In the genomic region with DNA sequence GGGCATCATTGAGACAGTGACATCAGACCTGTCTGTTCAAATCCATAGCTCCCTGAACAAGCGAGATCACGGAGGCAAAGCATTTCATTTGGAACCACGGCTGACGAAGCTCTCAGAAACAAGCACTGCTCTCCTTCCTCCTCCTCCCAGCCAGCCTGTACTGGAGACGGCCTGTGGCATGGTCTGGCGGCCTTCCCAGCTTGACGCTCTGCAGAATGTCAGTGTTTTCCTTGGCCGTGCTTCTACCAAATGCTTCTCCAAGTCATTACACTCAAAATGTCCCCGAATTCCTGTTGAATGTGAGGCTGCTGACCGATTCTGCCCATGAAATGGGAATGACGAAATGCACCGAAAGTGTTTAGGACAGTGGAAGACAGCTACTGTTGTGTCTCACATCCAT, we compare ENCODE assay signal across 10 mouse cellular contexts. TPM values are rescaled to one million over a fixed set of nuclear protein-coding genes. Genes with fewer than 3 reads are reported as not detected.
DNase-seq lines count a peak whose midpoint lies in the region; ATAC-seq lines count a peak whose summit lies in the region.
"Had no signal": no experiment of that assay in that cellular context is flagged by ENCODE, and none has a peak within 500 bp of the region (broad histone marks: within the 10 kb centered on the region; RNA-seq: fewer than 3 reads in every experiment).

No protein-coding gene starts in this region.

- 63% methylated on average over 12 of the region's 12 CpGs for WGBS in forebrain, embryonic 14.5 days
- 54% methylated on average over 12 of the region's 12 CpGs for WGBS in forebrain, embryonic 15.5 days

- no peaks in the 10 kb centered on the region for H3K27me3 ChIP-seq in forebrain, embryonic 14.5 days (replicated peaks; ENCODE audit: control insufficient read depth, insufficient read depth, low read length)
- H3K27me3 ChIP-seq in forebrain, embryonic 15.5 days = no peaks in the 10 kb centered on the region

- no peak overlapping the region for H3K4me2 ChIP-seq in forebrain, embryonic 14.5 days (ENCODE audit: low read length)
- no peak overlapping the region for H3K4me2 ChIP-seq in forebrain, embryonic 15.5 days (replicated peaks)

- peaks cover 13% of the 10 kb centered on the region; the same call in 1 of the 2 replicates for H3K4me1 ChIP-seq in forebrain, embryonic 14.5 days (ENCODE audit: control insufficient read depth, insufficient read depth, low read length)
- peaks cover 13% of the 10 kb centered on the region for H3K4me1 ChIP-seq in forebrain, embryonic 15.5 days

- H3K9me3 ChIP-seq in forebrain, embryonic 14.5 days (replicated peaks; ENCODE audit: control insufficient read depth, low read length) = no peaks in the 10 kb centered on the region
- no peaks in the 10 kb centered on the region for H3K9me3 ChIP-seq in forebrain, embryonic 15.5 days

- H3K4me3 ChIP-seq in forebrain, embryonic 14.5 days (ENCODE audit: low read depth, low read length) = no peak overlapping the region
- no peak overlapping the region for H3K4me3 ChIP-seq in forebrain, embryonic 15.5 days
- H3K4me3 ChIP-seq: left cerebral cortex, adult 2 months had no signal

- H3K36me3 ChIP-seq in forebrain, embryonic 14.5 days (ENCODE audit: control insufficient read depth, insufficient read depth, low read length) = no peaks in the 10 kb centered on the region
- H3K36me3 ChIP-seq in forebrain, embryonic 15.5 days = no peaks in the 10 kb centered on the region

- no peak overlapping the region; the same call in 1 of the 2 replicates for H3K27ac ChIP-seq in forebrain, embryonic 14.5 days (ENCODE audit: low read depth, low read length)
- H3K27ac ChIP-seq in forebrain, embryonic 15.5 days (replicated peaks) = no peak overlapping the region
- H3K27ac ChIP-seq: left cerebral cortex, adult 2 months had no signal

- peak; percentile 57; the same call in 1 of the 2 replicates for ATAC-seq in forebrain, embryonic 14.5 days
- no peak for ATAC-seq in forebrain, embryonic 15.5 days (replicated peaks)
- ATAC-seq in erythroid progenitor cell, adult 5-6 weeks (replicated peaks; ENCODE audit: low FRiP score, poor library complexity, severe bottlenecking) = no peak

- DNase-seq in forebrain, embryonic 14.5 days (ENCODE audit: low spot score) = peak; percentile 55
- peak; percentile 5 for DNase-seq in 3T3-L1 (ENCODE audit: low read depth, low spot score)
- peak; percentile 80 for DNase-seq in cerebellum, adult 9-11 months
- DNase-seq in kidney, adult 8-10 months = peak; percentile 49 to 57
- peak; percentile 80 for DNase-seq in lung, postnatal 10 days
- DNase-seq in thymus, postnatal 0 days (ENCODE audit: low spot score) = no peak

- H3K9ac ChIP-seq in forebrain, embryonic 14.5 days (ENCODE audit: low read length) = no peak overlapping the region
- no peak overlapping the region for H3K9ac ChIP-seq in forebrain, embryonic 15.5 days (replicated peaks)

RNA-seq across cellular contexts. Expression of a gene that starts 6.7 kb away (rescaled TPM):
- not detected in 2 replicates for polyA plus RNA-seq in forebrain, embryonic 14.5 days (2014; fragmentation: Nextera tagmentation; extraction: Ambion mirVana)
- not detected in 2 replicates for polyA plus RNA-seq in forebrain, embryonic 15.5 days (2015; fragmentation: Nextera tagmentation; extraction: Ambion mirVana)
- not detected in 2 replicates for polyA plus RNA-seq in thymus, postnatal 0 days (2015; fragmentation: Nextera tagmentation; extraction: Ambion mirVana)
- not detected in 2 replicates for total RNA-seq in erythroid progenitor cell, adult 5-6 weeks (2015; ENCODE audit: low replicate concordance)
- not detected in 2 replicates for total RNA-seq in erythroid progenitor cell, adult 5-6 weeks (2017; ENCODE audit: low replicate concordance)
- total RNA-seq: left cerebral cortex, adult 2 months had no signal
- polyA plus RNA-seq: small intestine, adult 2 months had no signal

RNA-seq across cellular contexts. Expression of a gene that starts 42.4 kb away (rescaled TPM):
- polyA plus RNA-seq in forebrain, embryonic 14.5 days (2014; fragmentation: Nextera tagmentation; extraction: Ambion mirVana) = not detected in 2 replicates
- not detected in 2 replicates for polyA plus RNA-seq in forebrain, embryonic 15.5 days (2015; fragmentation: Nextera tagmentation; extraction: Ambion mirVana)
- polyA plus RNA-seq in thymus, postnatal 0 days (2015; fragmentation: Nextera tagmentation; extraction: Ambion mirVana) = not detected in 2 replicates
- not detected in 2 replicates for total RNA-seq in erythroid progenitor cell, adult 5-6 weeks (2015; ENCODE audit: low replicate concordance)
- total RNA-seq in erythroid progenitor cell, adult 5-6 weeks (2017; ENCODE audit: low replicate concordance) = not detected in 2 replicates
- total RNA-seq: left cerebral cortex, adult 2 months had no signal
- polyA plus RNA-seq: small intestine, adult 2 months had no signal
